Mouse (Mus musculus) forebrain, embryonic 14.5 days (tissue): ENCODE measurements around the gene Nos1ap. TPM values are rescaled to one million over a fixed set of nuclear protein-coding genes. Genes with fewer than 3 reads are reported as not detected.
A peak's percentile ranks its signal among the peaks of the same experiment; 100 is the strongest.

ENCODE experiments used
- ATAC-seq: fragments of 200-750 bp; cut with Nextera tagmentation; 2 replicates; pipeline ENCODE4 v1.8.0; 2017; ENCODE audit warnings: mild to moderate bottlenecking, moderate library complexity
- DNase-seq: peaks from one replicate; pipeline ENCODE4 v3.0.0-alpha.2; 2015; ENCODE audit warnings: low spot score
- H3K27ac ChIP-seq: fragments of 300-500 bp; sonication (generic); 2 replicates; pipeline ENCODE4 v1.5.1; 2014; ENCODE audit warnings: low read depth, mild to moderate bottlenecking, control low read depth, low read length, moderate library complexity
- H3K27me3 ChIP-seq: fragments of 300-500 bp; sonication (generic); replicated peaks from 2 replicates; pipeline ENCODE4 v1.6.1; 2014; ENCODE audit warnings: low read length, control low read depth, mixed read lengths; ENCODE audit not compliant: control insufficient read depth, insufficient read depth
- H3K36me3 ChIP-seq: fragments of 300-500 bp; sonication (generic); 2 replicates; pipeline ENCODE4 v1.6.1; 2014; ENCODE audit warnings: low read length, control low read depth; ENCODE audit not compliant: control insufficient read depth, insufficient read depth
- H3K4me1 ChIP-seq: fragments of 300-500 bp; sonication (generic); 2 replicates; pipeline ENCODE4 v1.6.1; 2014; ENCODE audit warnings: antibody characterized with exemption, low read length, control low read depth; ENCODE audit not compliant: control insufficient read depth, insufficient read depth
- H3K4me2 ChIP-seq: fragments of 300-500 bp; sonication (generic); 2 replicates; pipeline ENCODE4 v1.6.1; 2014; ENCODE audit warnings: mild to moderate bottlenecking, control low read depth, low read length
- H3K4me3 ChIP-seq: fragments of 300-500 bp; sonication (generic); 2 replicates; pipeline ENCODE4 v1.5.1; 2014; ENCODE audit warnings: low read depth, low read length, control low read depth
- H3K9ac ChIP-seq: fragments of 300-500 bp; sonication (generic); 2 replicates; pipeline ENCODE4 v1.6.1; 2014; ENCODE audit warnings: mild to moderate bottlenecking, low read length, control low read depth, moderate library complexity
- H3K9me3 ChIP-seq: fragments of 300-500 bp; sonication (generic); replicated peaks from 2 replicates; pipeline ENCODE4 v1.6.1; 2016; ENCODE audit warnings: low read length, control low read depth, mixed read lengths; ENCODE audit not compliant: control insufficient read depth
- WGBS: fragments of 180-500 bp; shearing (Covaris S2); extraction: QIAGEN DNeasy Blood & Tissue Kit; methylation state at CpG from one replicate; pipeline ENCODE4 v1.1.7; 2014; 5-methylcytosine and 5-hydroxymethylcytosine counted together
- polyA plus RNA-seq: library from polyadenylated mRNA; unstranded; fragments of >200 nt; fragmentation: Nextera tagmentation; extraction: Ambion mirVana; gene quantifications from 2 replicates; pipeline ENCODE4 v1.2.1, GENCODE M21; 2014

Nos1ap gene
- polyA plus RNA-seq, 1 experiment from 2014 or later = 8.4 TPM

GRCm38 (mm10) chr1:170481093-170481492, 108.6 kb downstream of the Nos1ap start:
- 55% methylated on average over 3 of the region's 3 CpGs for WGBS
- Histone ChIP-seq H3K9ac (no peak overlapping the region), H3K27me3 (no peaks in the 10 kb centered on the region), H3K36me3 (no peaks in the 10 kb centered on the region), H3K4me3 (no peak overlapping the region), H3K27ac (no peak overlapping the region; the same call in 1 of the 2 replicates), H3K4me2 (no peak overlapping the region), H3K9me3 (no peaks in the 10 kb centered on the region), H3K4me1 (peaks cover 27% of the 10 kb centered on the region)
- ATAC-seq (no peak), DNase-seq (no peak)

- Histone ChIP-seq H3K4me3 (no peak overlapping the region), H3K27me3 (no peaks in the 10 kb centered on the region), H3K27ac (no peak overlapping the region), H3K9ac (no peak overlapping the region), H3K36me3 (no peaks in the 10 kb centered on the region), H3K4me1 (peaks cover 27% of the 10 kb centered on the region), H3K9me3 (no peaks in the 10 kb centered on the region), H3K4me2 (no peak overlapping the region)
- no peak for DNase-seq
- ATAC-seq = no peak
- 31% methylated on average over 3 of the region's 3 CpGs for WGBS
These were observed 110.2 kb downstream of the Nos1ap start for GRCm38 (mm10) chr1:170479458-170479798.

- H3K27ac ChIP-seq = no peak overlapping the region; the same call in 1 of the 2 replicates
- no peak for DNase-seq
- 62% methylated on average over 4 of the region's 4 CpGs for WGBS
- no peak overlapping the region for H3K9ac ChIP-seq
- no peaks in the 10 kb centered on the region for H3K27me3 ChIP-seq
- no peak for ATAC-seq
- no peak overlapping the region for H3K4me2 ChIP-seq
- no peaks in the 10 kb centered on the region for H3K36me3 ChIP-seq
- no peak overlapping the region for H3K4me3 ChIP-seq
- H3K9me3 ChIP-seq = no peaks in the 10 kb centered on the region
- H3K4me1 ChIP-seq = peaks cover 27% of the 10 kb centered on the region
These were observed 110.7 kb downstream of the Nos1ap start for GRCm38 (mm10) chr1:170478791-170479457.

- no peaks in the 10 kb centered on the region for H3K9me3 ChIP-seq
- no peaks in the 10 kb centered on the region for H3K27me3 ChIP-seq
- peak; percentile 70 for DNase-seq
- H3K27ac ChIP-seq = peak overlapping the region; percentile 79
- H3K4me1 ChIP-seq = peaks cover 27% of the 10 kb centered on the region
- no peak overlapping the region for H3K9ac ChIP-seq
- WGBS = 16% methylated on average over 10 of the region's 10 CpGs
- peak; percentile 79 for ATAC-seq
- H3K4me3 ChIP-seq = no peak overlapping the region
- H3K36me3 ChIP-seq = no peaks in the 10 kb centered on the region
- no peak overlapping the region for H3K4me2 ChIP-seq
These were observed 111.7 kb downstream of the Nos1ap start for GRCm38 (mm10) chr1:170477636-170478600.

- WGBS = 87% methylated on average over 6 of the region's 6 CpGs
- Histone ChIP-seq H3K27me3 (no peaks in the 10 kb centered on the region), H3K36me3 (no peaks in the 10 kb centered on the region), H3K9me3 (no peaks in the 10 kb centered on the region), H3K4me1 (peaks cover 13% of the 10 kb centered on the region), H3K4me3 (no peak overlapping the region), H3K9ac (no peak overlapping the region), H3K27ac (no peak overlapping the region), H3K4me2 (no peak overlapping the region)
- ATAC-seq (no peak), DNase-seq (no peak)
These were observed 116.2 kb downstream of the Nos1ap start for GRCm38 (mm10) chr1:170473460-170473859.

- Histone ChIP-seq H3K4me2 (no peak overlapping the region), H3K9ac (no peak overlapping the region)
- no peak for DNase-seq
These were observed 116.8 kb downstream of the Nos1ap start for GRCm38 (mm10) chr1:170472861-170473260.

GRCm38 (mm10) chr1:170466099-170467009, 123.3 kb downstream of the Nos1ap start:
- peak; percentile 79 for DNase-seq
- no peak overlapping the region for H3K4me2 ChIP-seq
- H3K27me3 ChIP-seq = no peaks in the 10 kb centered on the region
- ATAC-seq = peak; percentile 84
- H3K27ac ChIP-seq = peak overlapping the region; percentile 65; the same call in 1 of the 2 replicates
- H3K9ac ChIP-seq = no peak overlapping the region
- no peaks in the 10 kb centered on the region for H3K36me3 ChIP-seq
- 43% methylated on average over 6 of the region's 6 CpGs for WGBS
- no peaks in the 10 kb centered on the region for H3K9me3 ChIP-seq
- peaks cover 13% of the 10 kb centered on the region for H3K4me1 ChIP-seq
- no peak overlapping the region for H3K4me3 ChIP-seq

More at GRCm38 (mm10) chr1:170472861-170473260, 116.8 kb downstream of the Nos1ap start:
- H3K36me3 ChIP-seq = no peaks in the 10 kb centered on the region
- H3K27ac ChIP-seq = no peak overlapping the region
- H3K27me3 ChIP-seq = no peaks in the 10 kb centered on the region
- no peaks in the 10 kb centered on the region for H3K9me3 ChIP-seq
- no peak overlapping the region for H3K4me3 ChIP-seq
- H3K4me1 ChIP-seq = peaks cover 7% of the 10 kb centered on the region
- no peak for ATAC-seq

- no peak overlapping the region for H3K27ac ChIP-seq
- H3K9ac ChIP-seq = no peak overlapping the region
- no peak overlapping the region for H3K4me2 ChIP-seq
- H3K9me3 ChIP-seq = no peaks in the 10 kb centered on the region
- ATAC-seq (no peak), DNase-seq (no peak)
- no peaks in the 10 kb centered on the region for H3K36me3 ChIP-seq
- no peaks in the 10 kb centered on the region for H3K27me3 ChIP-seq
- no peak overlapping the region for H3K4me3 ChIP-seq
- peaks cover 24% of the 10 kb centered on the region for H3K4me1 ChIP-seq
- 62% methylated on average over 1 of the region's 1 CpGs for WGBS
These were observed 127.5 kb downstream of the Nos1ap start for GRCm38 (mm10) chr1:170462140-170462539.
